Mouse (Mus musculus) G1E (cell line): ENCODE results near the gene Hspb9.

Experiments
- CTCF ChIP-seq: IDR thresholded peaks from 2 replicates; pipeline ENCODE4 v1.5.1; 2012; ENCODE audit warnings: low read depth, low read length, inconsistent platforms, mixed read lengths
- GATA1 ChIP-seq: IDR thresholded peaks from 2 replicates; pipeline ENCODE4 v1.6.1; 2012; ENCODE audit warnings: borderline replicate concordance, low read length, inconsistent platforms, mixed read lengths

- no peak for TF ChIP-seq CTCF
- no peak for TF ChIP-seq GATA1
These were observed 1.3 kb downstream of the Hspb9 start for GRCm38 (mm10) chr11:100714948-100715347.
